Mouse (Mus musculus): ENCODE results near the gene Mcm3.
"Not testable (repeated sequence)": the region's sequence is repeated elsewhere in the genome, so short reads cannot be mapped to it uniquely, and the experiment has no call there.

Gene Mcm3

GRCm38 (mm10) chr1:20801682-20802390, 18.3 kb downstream of the Mcm3 start:
- DNase-seq (ENCODE audit: low read depth), result peak; percentile 42

DNA sequence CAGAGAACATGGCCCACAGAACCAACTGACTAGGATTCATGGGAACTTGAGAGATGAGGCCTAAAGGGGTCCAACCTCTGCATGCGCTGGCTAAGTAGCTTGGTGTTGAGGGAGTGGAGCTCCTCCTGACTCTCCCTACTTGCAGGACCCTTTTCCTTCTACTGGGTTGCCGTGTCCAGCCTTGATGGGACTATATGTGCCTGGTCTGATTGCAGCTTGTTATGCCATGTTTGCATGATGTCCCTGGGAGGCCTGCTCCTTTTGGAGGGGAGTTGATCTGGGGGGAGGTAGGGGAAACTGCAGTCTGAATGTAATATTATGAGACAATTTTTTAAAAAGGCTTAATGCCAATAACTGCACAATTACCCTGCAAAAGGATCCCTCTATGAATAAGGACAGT, 18.8 kb downstream of the Mcm3 start:
- no peak for DNase-seq (ENCODE audit: low read depth)

DNA sequence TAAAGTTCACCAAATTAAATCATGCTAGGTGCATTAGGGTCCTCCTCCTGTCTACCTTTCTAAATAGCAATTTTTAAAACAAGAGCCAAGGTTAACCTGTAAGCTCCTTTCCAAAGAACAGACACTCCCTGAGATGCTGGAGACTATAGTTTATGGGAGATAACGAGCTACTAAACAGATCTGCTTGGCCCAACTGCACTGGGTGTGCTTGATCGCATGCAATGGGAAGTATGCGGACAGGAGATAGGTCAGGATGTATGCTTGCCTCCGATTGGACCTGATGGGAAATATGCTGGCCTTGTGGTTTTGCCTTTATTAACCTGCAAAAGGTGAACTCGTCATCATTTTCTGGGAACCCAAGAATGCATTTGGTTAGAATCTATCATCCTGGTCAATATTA, 24.9 kb downstream of the Mcm3 start:
- no peak for DNase-seq (ENCODE audit: low read depth)

DNA sequence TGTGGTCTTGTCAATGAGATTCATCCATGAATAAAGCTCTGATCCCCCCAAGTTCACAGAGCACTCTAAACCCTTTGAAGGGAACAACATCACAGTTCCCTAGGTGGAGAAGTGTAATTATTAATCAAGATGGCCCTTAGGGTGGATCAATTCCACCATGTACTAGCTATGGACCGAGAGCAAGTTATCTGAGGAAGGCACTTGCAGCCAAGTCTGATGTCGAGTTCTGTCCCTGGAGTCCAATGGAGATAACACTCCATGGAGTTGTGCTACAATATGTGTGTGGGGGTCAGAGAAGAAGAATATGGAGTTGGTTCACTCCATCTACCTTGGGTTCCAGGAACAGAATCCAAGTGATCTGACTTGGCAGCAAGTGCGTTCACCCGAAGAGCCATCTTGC, 25.4 kb downstream of the Mcm3 start:
- DNase-seq (ENCODE audit: low read depth), result no peak

DNA sequence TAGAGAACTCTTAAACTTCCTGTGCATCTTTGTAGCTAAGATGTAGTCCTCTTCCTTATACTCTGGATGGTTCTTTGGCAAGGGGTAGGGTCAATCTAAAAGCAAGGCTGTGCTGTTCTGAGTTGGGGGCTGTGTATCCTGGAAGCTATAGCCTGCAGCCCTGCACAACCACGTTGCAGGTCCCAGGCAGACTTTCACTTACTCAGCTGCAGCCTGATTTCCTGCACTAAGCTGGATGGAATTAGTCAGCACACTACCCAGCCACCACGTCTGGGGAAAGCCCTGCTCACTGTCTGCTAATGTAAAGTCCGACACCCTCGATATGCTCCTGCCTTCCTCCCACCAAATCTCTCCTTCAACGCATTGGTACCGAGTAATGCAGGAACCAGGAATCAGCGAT, 28.7 kb downstream of the Mcm3 start:
- DNase-seq (ENCODE audit: low read depth), result no peak

DNA sequence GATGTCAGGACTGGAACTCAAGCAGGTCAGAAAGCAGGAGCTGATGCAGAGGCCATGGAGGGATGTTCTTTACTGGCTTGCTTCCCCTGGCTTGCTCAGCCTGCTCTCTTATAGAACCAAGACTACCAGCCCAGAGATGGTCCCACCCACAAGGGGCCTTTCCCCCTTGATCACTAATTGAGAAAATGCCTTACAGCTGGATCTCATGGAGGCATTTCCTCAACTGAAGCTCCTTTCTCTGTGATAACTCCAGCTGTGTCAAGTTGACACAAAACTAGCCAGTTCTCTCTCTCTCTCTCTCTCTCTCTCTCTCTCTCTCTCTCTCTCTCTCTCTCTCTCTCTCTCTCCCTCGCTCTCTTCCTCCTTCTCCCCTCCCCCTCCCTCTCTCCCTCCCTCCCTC, 29.6 kb downstream of the Mcm3 start, which contains the start of gene Il17f:
Gene Il17f (minus strand): TSS at position 101 of the 400 bp plus-strand sequence.
- DNase-seq (ENCODE audit: low read depth), result not testable (repeated sequence)

DNA sequence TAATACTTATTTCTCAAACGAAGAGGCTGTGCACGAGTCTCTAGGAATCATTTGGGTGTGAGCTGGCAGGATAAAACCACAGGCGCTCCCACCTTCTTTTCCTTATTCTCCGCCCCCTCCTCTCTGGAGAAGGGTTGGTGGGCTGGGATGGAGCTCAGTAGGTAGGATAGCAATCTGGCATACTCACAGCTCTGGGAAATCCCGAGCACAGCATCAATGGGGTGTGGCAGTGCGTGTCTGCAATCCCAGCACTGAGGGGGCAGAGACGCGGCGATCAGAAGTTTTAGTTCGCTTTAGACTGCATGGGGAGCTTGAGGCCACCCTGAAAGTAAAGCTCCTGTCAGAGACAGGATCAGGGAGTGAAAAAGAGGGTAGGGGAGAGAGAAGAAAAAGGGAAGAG, 31.7 kb downstream of the Mcm3 start:
- DNase-seq (ENCODE audit: low read depth), result no peak

- no peak for DNase-seq (ENCODE audit: low read depth)
These were observed 33.1 kb downstream of the Mcm3 start for GRCm38 (mm10) chr1:20787046-20787445.

DNA sequence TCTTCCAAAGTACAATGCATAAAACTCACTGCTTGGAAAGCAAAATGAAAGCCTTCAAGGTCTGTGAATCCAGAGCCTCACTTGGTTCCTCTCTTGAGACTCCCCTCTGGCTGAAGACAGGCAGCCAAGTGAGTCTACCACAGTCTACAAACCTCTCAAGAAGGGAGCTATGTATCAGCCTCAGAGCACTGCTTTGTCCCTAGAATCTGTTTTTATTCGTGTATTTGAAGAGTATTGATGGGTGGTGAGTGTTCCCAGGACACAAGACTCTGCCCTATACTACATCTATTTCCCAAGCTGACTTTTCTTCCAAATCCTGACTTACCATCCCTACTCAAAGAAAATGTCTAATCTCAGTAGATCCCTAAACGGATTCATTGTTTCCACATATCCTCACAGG, 41.7 kb downstream of the Mcm3 start:
- DNase-seq (ENCODE audit: low read depth), result no peak

- DNase-seq (ENCODE audit: low read depth), result not testable (repeated sequence)
These were observed 45.9 kb downstream of the Mcm3 start for GRCm38 (mm10) chr1:20774026-20774730.

DNA sequence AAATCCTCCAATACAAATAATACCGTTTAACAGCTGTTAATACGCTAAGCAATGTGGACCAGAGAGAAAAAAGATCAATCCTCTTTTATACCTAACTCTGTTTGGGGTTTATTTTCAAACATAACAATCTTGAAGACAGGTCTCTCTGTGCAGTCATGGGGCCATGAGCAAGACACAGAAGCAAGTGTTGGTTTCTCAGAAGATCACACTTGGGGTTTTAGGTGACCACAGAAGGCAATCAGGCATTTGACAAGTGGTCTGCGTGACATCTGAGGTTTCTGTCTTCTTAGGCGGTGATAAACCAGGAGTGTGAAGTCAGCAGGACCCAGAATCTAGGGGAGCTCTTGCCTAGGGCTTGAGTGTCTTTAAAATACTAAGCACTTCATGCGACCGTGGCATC, 53.6 kb downstream of the Mcm3 start:
- DNase-seq (ENCODE audit: low read depth), result no peak

DNA sequence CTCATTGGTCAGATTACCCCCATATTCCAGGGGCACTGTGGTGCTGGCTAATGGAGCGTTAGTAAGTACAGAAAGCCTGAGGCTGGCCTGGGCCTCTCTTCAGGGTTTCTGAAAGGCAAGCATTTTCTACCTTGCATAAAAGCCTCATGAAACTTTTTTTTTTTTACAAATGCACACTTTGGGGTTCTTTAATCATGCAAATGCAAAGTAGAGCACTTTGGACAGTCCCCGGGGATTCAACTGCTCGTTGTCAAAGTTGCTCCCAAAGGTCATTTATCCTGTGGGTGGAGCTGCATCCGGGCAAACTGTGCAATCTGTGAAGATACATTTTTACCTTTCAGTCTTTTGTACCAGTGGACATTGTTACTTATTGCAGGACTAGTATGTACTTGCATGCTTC, 58.7 kb downstream of the Mcm3 start:
- no peak for DNase-seq (ENCODE audit: low read depth)

DNA sequence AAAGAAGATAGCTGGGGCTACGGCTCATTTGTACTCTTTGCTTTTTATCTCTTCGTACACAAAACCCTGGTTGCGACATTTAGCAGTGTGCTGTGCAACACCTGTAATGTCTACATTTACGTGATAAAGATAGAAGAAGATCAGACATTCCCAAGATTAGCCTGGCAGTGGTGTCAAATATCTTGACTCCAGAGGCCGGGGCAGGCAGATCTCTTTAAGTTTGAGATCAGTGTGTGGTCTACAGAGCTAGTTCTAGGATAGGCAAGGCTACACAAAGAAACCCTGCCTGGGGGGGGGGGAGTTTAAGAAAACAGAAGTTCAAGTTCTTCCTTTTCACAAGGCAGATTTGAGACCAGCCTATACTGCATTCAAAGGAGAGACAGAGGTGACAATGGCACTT, 59.8 kb downstream of the Mcm3 start:
- DNase-seq (ENCODE audit: low read depth), result no peak

DNA sequence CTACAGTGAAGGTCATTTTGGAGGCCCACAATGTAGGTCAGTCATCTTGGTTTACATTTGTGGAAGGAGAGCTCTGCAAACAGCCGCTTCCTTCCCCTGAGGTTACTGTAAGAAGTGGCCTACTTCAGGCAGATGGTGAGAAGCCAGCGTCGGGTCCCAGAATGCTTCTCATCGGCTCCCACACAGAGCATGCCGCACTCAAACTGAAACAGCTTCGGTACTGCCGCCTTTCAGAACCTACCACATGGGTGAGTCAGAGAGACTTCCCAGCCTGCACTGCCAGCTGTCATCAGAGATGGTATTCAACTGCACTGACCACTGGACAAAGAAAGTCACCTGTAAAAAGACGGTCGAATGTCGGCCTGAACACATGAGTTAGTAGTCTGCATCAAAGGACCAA, 60.3 kb downstream of the Mcm3 start:
- DNase-seq (ENCODE audit: low read depth), result no peak

DNA sequence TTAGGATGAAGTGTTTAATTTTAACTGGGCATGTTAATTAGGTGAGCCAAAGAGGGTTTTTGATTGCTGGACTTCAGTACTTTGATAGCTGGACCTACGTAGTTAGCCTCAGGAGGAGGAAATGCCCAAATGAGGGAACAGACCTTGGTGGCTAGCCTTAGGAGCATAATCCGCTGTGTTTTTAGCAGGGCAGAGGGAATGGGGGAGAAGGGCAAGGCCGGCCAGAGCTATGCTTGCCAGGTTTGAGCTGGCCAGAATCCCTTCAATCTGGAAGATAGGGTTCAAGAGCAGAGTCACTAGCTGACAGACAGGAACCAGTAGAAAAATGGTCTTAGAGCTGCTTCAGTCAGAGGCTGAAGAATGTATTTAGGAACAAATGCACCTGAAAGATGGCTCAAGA, 62.5 kb downstream of the Mcm3 start:
- no peak for DNase-seq (ENCODE audit: low read depth)

GRCm38 (mm10) chr1:20754439-20754838, 65.7 kb downstream of the Mcm3 start:
- peak; percentile 89 for DNase-seq (ENCODE audit: low read depth)
